Mouse (Mus musculus) stomach, embryonic 14.5 days (tissue): ENCODE results near the gene Pik3r6. TPM values are rescaled to one million over a fixed set of nuclear protein-coding genes. Genes with fewer than 3 reads are reported as not detected.
A peak's percentile ranks its signal among the peaks of the same experiment; 100 is the strongest.

Experiments used
- ATAC-seq: fragments of 200-750 bp; cut with Nextera tagmentation; 2 replicates; pipeline ENCODE4 v1.8.0; 2017; ENCODE audit warnings: low read depth, moderate TSS enrichment; ENCODE audit not compliant: insufficient number of reproducible peaks, insufficient read depth, low FRiP score
- H3K27ac ChIP-seq: fragments of 300-500 bp; sonication (generic); 2 replicates; pipeline ENCODE4 v1.5.1; 2014; ENCODE audit warnings: mild to moderate bottlenecking, low read length, moderate library complexity, mixed read lengths
- H3K27me3 ChIP-seq: fragments of 300-500 bp; sonication (generic); 2 replicates; pipeline ENCODE4 v1.6.1; 2014; ENCODE audit warnings: low read length, control low read depth, mixed read lengths; ENCODE audit not compliant: control insufficient read depth, insufficient read depth
- H3K36me3 ChIP-seq: fragments of 300-500 bp; sonication (generic); 2 replicates; pipeline ENCODE4 v1.6.1; 2014; ENCODE audit warnings: mild to moderate bottlenecking, control low read depth, low read length, moderate library complexity, mixed read lengths; ENCODE audit not compliant: control insufficient read depth, insufficient read depth
- H3K4me1 ChIP-seq: fragments of 300-500 bp; sonication (generic); 2 replicates; pipeline ENCODE4 v1.6.1; 2014; ENCODE audit warnings: low read length, control low read depth, mixed read lengths; ENCODE audit not compliant: control insufficient read depth, insufficient read depth
- H3K4me2 ChIP-seq: fragments of 300-500 bp; sonication (generic); replicated peaks from 2 replicates; pipeline ENCODE4 v1.6.1; 2014; ENCODE audit warnings: low read depth, low read length, control low read depth
- H3K4me3 ChIP-seq: fragments of 300-500 bp; sonication (generic); 2 replicates; pipeline ENCODE4 v1.5.1; 2014; ENCODE audit warnings: low read depth, low read length, control low read depth
- H3K9ac ChIP-seq: fragments of 300-500 bp; sonication (generic); replicated peaks from 2 replicates; pipeline ENCODE4 v1.6.1; 2014; ENCODE audit warnings: low read depth, mild to moderate bottlenecking, control low read depth, low read length, moderate library complexity, mixed read lengths
- H3K9me3 ChIP-seq: fragments of 300-500 bp; sonication (generic); 2 replicates; pipeline ENCODE4 v1.6.1; 2016; ENCODE audit warnings: low read depth, low read length, control low read depth; ENCODE audit not compliant: control insufficient read depth
- WGBS: fragments of 180-500 bp; shearing (Covaris S2); extraction: QIAGEN DNeasy Blood & Tissue Kit; methylation state at CpG from one replicate; pipeline ENCODE4 v1.1.7; 2014; 5-methylcytosine and 5-hydroxymethylcytosine counted together
- polyA plus RNA-seq: library from polyadenylated mRNA; unstranded; fragments of >200 nt; fragmentation: Nextera tagmentation; extraction: Ambion mirVana; gene quantifications from 2 replicates; pipeline ENCODE4 v1.2.1, GENCODE M21; 2014

The Pik3r6 gene
- 4.1 and 4.9 TPM in 2 replicates for polyA plus RNA-seq

GRCm38 (mm10) chr11:68502902-68503629, at the start of gene Pik3r6:
Pik3r6 (plus strand) TSS chr11:68503019.
- ATAC-seq: no peak
- H3K36me3 ChIP-seq: no peaks in the 10 kb centered on the region
- H3K4me2 ChIP-seq: no peak within 1 kb of the TSS; the same call in 1 of the 2 replicates
- H3K27ac ChIP-seq: no peak within 1 kb of the TSS
- H3K9ac ChIP-seq: no peak within 1 kb of the TSS
- no peaks in the 10 kb centered on the region for H3K27me3 ChIP-seq
- WGBS: 84% methylated on average over 8 of the region's 8 CpGs
- H3K4me1 ChIP-seq: no peaks in the 10 kb centered on the region
- 0 out of 2 replicates have a peak within 1 kb of the TSS, but pooled peaks have one; percentile 3 for H3K4me3 ChIP-seq
- H3K9me3 ChIP-seq: no peaks in the 10 kb centered on the region

- H3K9me3 ChIP-seq: no peaks in the 10 kb centered on the region
- no peak overlapping the region for H3K27ac ChIP-seq
- H3K36me3 ChIP-seq: no peaks in the 10 kb centered on the region
- WGBS: 64% methylated on average over 6 of the region's 6 CpGs
- no peaks in the 10 kb centered on the region for H3K27me3 ChIP-seq
- ATAC-seq: no peak
- H3K9ac ChIP-seq: no peak overlapping the region
- H3K4me1 ChIP-seq: peaks cover 5% of the 10 kb centered on the region; the same call in 1 of the 2 replicates
- H3K4me3 ChIP-seq: no peak overlapping the region
- no peak overlapping the region for H3K4me2 ChIP-seq
Measured at GRCm38 (mm10) chr11:68453301-68453700, 49.5 kb upstream of the Pik3r6 start.

DNA sequence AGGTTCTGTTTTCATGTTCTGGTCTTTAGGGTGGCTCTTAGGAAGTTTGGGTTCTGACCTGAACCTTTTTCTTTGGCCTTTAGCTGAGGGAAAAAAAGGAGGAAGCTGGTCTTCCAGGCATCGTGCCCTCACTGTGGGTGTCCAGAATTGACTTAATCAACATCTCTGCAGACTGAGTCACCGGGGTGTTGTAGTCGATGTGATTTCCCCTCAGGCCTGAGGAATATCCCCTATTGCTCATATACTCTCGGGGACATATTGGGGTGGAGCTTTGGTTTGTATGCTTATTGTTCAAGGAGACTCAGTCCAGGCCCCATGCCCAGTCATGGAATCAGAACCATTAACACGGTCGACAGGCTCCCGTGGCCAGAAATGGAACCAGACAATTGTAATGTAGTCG, 44.7 kb upstream of the Pik3r6 start:
- WGBS: 82% methylated on average over 8 of the region's 8 CpGs
- Histone ChIP-seq H3K9ac (no peak overlapping the region), H3K4me2 (no peak overlapping the region), H3K9me3 (no peaks in the 10 kb centered on the region), H3K4me1 (no peaks in the 10 kb centered on the region), H3K36me3 (no peaks in the 10 kb centered on the region), H3K27ac (no peak overlapping the region), H3K4me3 (no peak overlapping the region), H3K27me3 (no peaks in the 10 kb centered on the region)
- ATAC-seq: no peak

DNA sequence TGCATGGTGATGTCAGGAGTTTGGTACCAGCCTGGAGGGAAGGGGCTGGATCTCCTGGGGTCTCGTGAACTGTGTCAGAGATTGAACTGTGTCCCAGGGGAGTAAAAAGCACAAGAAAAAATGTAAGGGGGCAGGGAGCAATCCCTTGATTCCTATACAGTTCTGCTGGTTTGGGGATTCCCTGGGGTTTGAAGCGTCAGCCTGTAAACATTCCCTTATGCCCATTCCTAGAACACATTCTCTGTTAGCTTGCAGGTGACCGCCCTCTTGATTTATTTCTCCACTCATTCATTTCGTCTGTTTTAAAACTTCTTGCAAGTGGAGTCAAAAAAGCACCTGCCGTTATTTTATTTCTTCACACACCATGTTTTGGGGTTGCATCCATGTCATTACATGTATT, 43.8 kb upstream of the Pik3r6 start:
- Histone ChIP-seq H3K4me2 (no peak overlapping the region), H3K27me3 (no peaks in the 10 kb centered on the region), H3K4me3 (no peak overlapping the region), H3K4me1 (no peaks in the 10 kb centered on the region), H3K9ac (no peak overlapping the region), H3K27ac (no peak overlapping the region), H3K9me3 (no peaks in the 10 kb centered on the region), H3K36me3 (no peaks in the 10 kb centered on the region)
- 78% methylated on average over 5 of the region's 5 CpGs for WGBS
- ATAC-seq: no peak

DNA sequence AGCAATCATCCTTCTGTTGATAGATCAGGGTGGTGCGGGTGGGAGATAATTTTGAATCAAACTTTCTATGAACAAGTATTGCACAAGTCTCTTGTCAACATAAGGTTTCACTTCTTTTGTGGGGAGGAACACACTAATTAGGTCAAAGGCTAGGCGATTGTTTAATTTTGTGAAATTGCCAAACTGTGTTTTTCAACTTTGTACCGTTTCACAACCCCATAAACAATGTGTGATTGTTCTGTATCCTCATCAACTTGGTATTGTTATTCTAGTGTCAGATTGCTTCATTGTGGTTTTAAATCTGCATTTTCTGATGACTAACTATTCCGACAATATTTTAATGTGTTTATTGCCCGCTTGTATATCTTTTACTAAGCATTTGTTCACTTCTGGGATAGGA, 43.3 kb upstream of the Pik3r6 start:
- Histone ChIP-seq H3K4me2 (no peak overlapping the region), H3K4me3 (no peak overlapping the region), H3K27me3 (no peaks in the 10 kb centered on the region), H3K9me3 (no peaks in the 10 kb centered on the region), H3K27ac (no peak overlapping the region), H3K4me1 (no peaks in the 10 kb centered on the region), H3K9ac (no peak overlapping the region), H3K36me3 (no peaks in the 10 kb centered on the region)
- 81% methylated on average over 5 of the region's 5 CpGs for WGBS
- ATAC-seq: no peak

DNA sequence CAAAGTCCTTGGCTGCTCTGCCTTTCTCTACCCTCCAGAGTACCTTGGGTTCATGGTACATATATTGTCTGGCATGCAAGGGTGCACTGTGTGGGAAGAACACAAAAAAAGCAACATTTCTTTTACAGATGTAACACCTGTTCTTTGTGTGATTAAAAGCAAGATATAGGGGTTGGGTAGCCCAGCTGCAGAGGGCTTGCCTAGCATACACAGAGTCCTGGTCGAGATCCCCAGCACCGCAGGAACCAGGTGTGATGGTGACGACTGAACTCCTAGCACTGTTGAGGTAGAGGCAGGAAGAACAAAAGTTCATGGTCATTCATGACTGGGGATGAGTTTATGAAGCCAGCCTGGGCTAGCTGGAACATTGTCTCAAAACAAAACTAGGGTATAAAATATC, 40.1 kb upstream of the Pik3r6 start:
- Histone ChIP-seq H3K9me3 (no peaks in the 10 kb centered on the region), H3K4me2 (no peak overlapping the region), H3K4me3 (no peak overlapping the region), H3K36me3 (no peaks in the 10 kb centered on the region), H3K4me1 (no peaks in the 10 kb centered on the region), H3K27me3 (no peaks in the 10 kb centered on the region), H3K27ac (no peak overlapping the region), H3K9ac (no peak overlapping the region)
- 69% methylated on average over 3 of the region's 3 CpGs for whole genome bisulfite sequencing
- no peak for ATAC-seq

GRCm38 (mm10) chr11:68464260-68464659, 38.6 kb upstream of the Pik3r6 start:
- Histone ChIP-seq H3K4me3 (no peak overlapping the region), H3K9ac (no peak overlapping the region), H3K9me3 (no peaks in the 10 kb centered on the region), H3K4me2 (no peak overlapping the region), H3K36me3 (no peaks in the 10 kb centered on the region), H3K27ac (no peak overlapping the region), H3K4me1 (no peaks in the 10 kb centered on the region), H3K27me3 (no peaks in the 10 kb centered on the region)
- ATAC-seq: no peak
- whole genome bisulfite sequencing: 74% methylated on average over 5 of the region's 5 CpGs

DNA sequence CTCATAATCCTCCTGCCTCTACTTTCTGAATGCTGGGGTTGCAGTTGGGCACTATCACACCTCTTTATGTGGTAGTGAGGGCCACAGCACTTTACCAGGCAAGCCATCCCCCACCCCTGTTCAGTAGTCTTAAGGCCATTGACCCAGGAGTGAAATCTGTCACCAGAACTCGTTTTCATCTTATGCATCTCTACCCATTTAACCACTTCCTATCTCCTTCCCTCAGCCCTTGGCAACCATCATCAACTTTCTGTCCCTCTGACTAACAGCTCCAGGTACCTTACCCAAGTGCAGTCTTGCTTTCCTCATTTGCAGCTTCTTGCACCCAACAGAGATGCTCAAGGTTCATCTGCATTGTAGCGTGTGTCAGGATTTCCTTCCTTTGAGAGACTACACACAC, 37.7 kb upstream of the Pik3r6 start:
- Histone ChIP-seq H3K27me3 (no peaks in the 10 kb centered on the region), H3K36me3 (no peaks in the 10 kb centered on the region), H3K27ac (no peak overlapping the region), H3K9me3 (no peaks in the 10 kb centered on the region), H3K4me2 (no peak overlapping the region), H3K4me3 (no peak overlapping the region), H3K9ac (no peak overlapping the region), H3K4me1 (no peaks in the 10 kb centered on the region)
- no peak for ATAC-seq
- WGBS: 55% methylated on average over 2 of the region's 2 CpGs

GRCm38 (mm10) chr11:68467441-68467840, 35.4 kb upstream of the Pik3r6 start:
- Histone ChIP-seq H3K9me3 (no peaks in the 10 kb centered on the region), H3K4me2 (no peak overlapping the region), H3K4me3 (no peak overlapping the region), H3K4me1 (no peaks in the 10 kb centered on the region), H3K27ac (no peak overlapping the region), H3K9ac (no peak overlapping the region), H3K27me3 (no peaks in the 10 kb centered on the region), H3K36me3 (no peaks in the 10 kb centered on the region)
- WGBS: 89% methylated on average over 7 of the region's 7 CpGs
- no peak for ATAC-seq
